Mouse (Mus musculus): Measurements from ENCODE around the gene Sh3bgrl.

- TF ChIP-seq CTCF (IDR thresholded peaks at IDR 0.05; ENCODE audit: control insufficient read depth, insufficient read depth, low read length) (no peak), POLR2A (IDR thresholded peaks at IDR 0.05; ENCODE audit: borderline replicate concordance, control insufficient read depth, low read depth, low read length) (no peak)
These were observed 56.1 kb downstream of the Sh3bgrl start for GRCm38 (mm10) chrX:109151228-109151627.

Data from bone marrow, adult 2 months (tissue).